Mouse (Mus musculus) hindbrain, embryonic 10.5 days (tissue): ENCODE results near the gene Galnt10. TPM values are rescaled to one million over a fixed set of nuclear protein-coding genes. Genes with fewer than 3 reads are reported as not detected.

Experiments used
- DNase-seq: peaks from one replicate; pipeline ENCODE4 v3.0.0-alpha.2; 2017; ENCODE audit warnings: low spot score
- H3K27ac ChIP-seq: fragments of 300-500 bp; sonication (generic); 2 replicates; pipeline ENCODE4 v1.5.1; 2016; ENCODE audit warnings: mild to moderate bottlenecking, moderate library complexity
- H3K27me3 ChIP-seq: fragments of 300-500 bp; sonication (generic); 2 replicates; pipeline ENCODE4 v1.6.1; 2016; ENCODE audit warnings: mild to moderate bottlenecking; ENCODE audit not compliant: poor library complexity, insufficient read depth, severe bottlenecking
- H3K36me3 ChIP-seq: fragments of 300-500 bp; sonication (generic); 2 replicates; pipeline ENCODE4 v1.6.1; 2016; ENCODE audit warnings: mild to moderate bottlenecking, moderate library complexity
- H3K4me1 ChIP-seq: fragments of 300-500 bp; sonication (generic); replicated peaks from 2 replicates; pipeline ENCODE4 v1.6.1; 2016; ENCODE audit warnings: mild to moderate bottlenecking
- H3K4me3 ChIP-seq: fragments of 300-500 bp; sonication (generic); 2 replicates; pipeline ENCODE4 v1.5.1; 2016; ENCODE audit warnings: mild to moderate bottlenecking, moderate library complexity
- H3K9me3 ChIP-seq: fragments of 300-500 bp; sonication (generic); 2 replicates; pipeline ENCODE4 v1.6.1; 2016; ENCODE audit warnings: mild to moderate bottlenecking, moderate library complexity
- WGBS: fragments of 180-500 bp; shearing (Covaris S2); methylation state at CpG from one replicate; pipeline ENCODE4 v1.1.7; 2016; 5-methylcytosine and 5-hydroxymethylcytosine counted together
- polyA plus RNA-seq: library from polyadenylated mRNA; unstranded; fragments of >200 nt; fragmentation: Nextera tagmentation; extraction: Ambion mirVana; gene quantifications from 2 replicates; pipeline ENCODE4 v1.2.1, GENCODE M21; 2016

Gene Galnt10
- polyA plus RNA-seq, 1 experiment from 2014 or later: 22.7 TPM

DNA sequence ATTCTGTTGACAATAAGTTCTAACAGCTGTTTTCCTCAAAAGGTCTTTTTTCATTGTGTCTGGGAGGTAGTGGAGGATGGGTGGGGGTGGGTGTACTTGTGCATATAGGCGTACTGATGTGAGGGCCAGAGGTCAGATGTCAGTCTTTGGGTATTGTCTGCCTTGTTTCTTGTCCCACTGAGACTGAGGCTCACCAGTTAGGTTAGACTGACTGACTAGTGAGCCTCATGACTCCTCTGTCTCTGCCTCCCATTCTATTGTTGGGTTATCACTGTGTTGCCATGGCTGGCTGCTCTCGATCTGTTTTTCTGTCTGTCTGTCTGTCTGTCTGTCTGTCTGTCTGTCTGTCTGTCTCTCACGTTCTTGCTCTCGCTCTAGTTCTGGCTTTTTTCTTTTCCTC lies 9.1 kb downstream of the Galnt10 start:
- H3K27ac ChIP-seq: peak overlapping the region; percentile 76
- 26% methylated on average over 4 of the region's 4 CpGs for WGBS
- H3K4me3 ChIP-seq: 0 out of 2 replicates have a peak overlapping the region, but pooled peaks have one; percentile 5
- no peaks in the 10 kb centered on the region for H3K36me3 ChIP-seq
- peak; percentile 38 for DNase-seq
- H3K27me3 ChIP-seq: peaks cover 50% of the 10 kb centered on the region; the same call in 1 of the 2 replicates
- peaks cover 87% of the 10 kb centered on the region for H3K4me1 ChIP-seq
- H3K9me3 ChIP-seq: no peaks in the 10 kb centered on the region

DNA sequence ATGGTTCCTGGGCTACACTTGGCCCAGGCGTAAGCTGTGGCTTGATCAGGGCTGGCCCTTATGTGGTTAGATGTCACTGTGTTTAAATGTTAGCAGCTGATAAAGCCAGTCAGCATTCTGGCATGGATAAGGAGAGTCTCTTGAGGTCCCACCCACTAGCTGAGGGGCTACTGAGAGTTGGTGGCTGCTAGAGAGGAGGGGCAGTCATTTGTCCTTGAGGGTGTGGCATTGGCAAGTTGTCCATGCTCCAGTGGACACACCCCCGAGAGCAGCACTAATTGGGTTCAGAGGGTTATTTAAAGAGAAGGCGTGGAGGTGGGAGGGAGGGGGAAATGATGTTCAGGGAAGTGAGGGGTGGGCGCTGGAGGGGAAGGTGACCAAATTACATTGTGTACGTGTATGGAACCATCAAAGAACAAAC lies 9.7 kb downstream of the Galnt10 start:
- peaks cover 45% of the 10 kb centered on the region; the same call in 1 of the 2 replicates for H3K27me3 ChIP-seq
- DNase-seq: peak; percentile 26
- H3K9me3 ChIP-seq: no peaks in the 10 kb centered on the region
- peak overlapping the region; percentile 76 for H3K27ac ChIP-seq
- 0 out of 2 replicates have a peak overlapping the region, but pooled peaks have one; percentile 5 for H3K4me3 ChIP-seq
- H3K36me3 ChIP-seq: no peaks in the 10 kb centered on the region
- H3K4me1 ChIP-seq: peaks cover 83% of the 10 kb centered on the region
- WGBS: 27% methylated on average over 5 of the region's 5 CpGs

DNA sequence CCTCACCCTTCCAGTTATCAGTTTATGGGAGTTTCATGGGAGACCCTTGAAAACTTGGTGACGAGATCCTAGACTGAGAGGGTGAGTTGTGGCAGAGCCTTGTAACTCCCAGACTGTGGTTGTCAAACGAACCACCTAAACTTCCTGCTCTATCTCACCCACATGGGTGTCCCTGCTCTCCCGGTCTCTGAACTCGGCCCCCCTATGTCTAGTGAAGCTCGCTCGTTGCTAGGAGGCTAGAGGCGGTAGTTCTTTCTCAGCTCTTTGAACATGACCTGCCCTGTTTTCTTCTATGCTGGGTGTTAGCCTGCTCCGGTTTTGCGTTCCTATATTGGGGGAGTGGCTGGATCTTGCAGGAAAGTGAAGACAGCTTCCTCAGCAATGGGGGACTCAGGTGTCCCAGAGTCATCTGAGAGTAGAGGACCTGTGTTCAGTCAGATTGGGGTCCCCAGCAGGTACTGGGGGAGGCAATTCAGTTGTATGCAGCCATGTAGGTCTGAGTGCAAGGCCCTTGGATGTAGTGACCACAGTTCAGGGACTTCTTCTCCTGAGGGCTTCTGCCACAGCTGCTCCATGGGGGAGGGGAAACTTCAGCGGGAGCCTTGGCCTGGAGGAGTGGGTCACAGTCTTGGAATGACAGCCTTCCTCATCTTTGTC lies 10.6 kb downstream of the Galnt10 start:
- no peaks in the 10 kb centered on the region for H3K36me3 ChIP-seq
- peaks cover 81% of the 10 kb centered on the region for H3K4me1 ChIP-seq
- 45% methylated on average over 10 of the region's 10 CpGs for WGBS
- peaks cover 37% of the 10 kb centered on the region; the same call in 1 of the 2 replicates for H3K27me3 ChIP-seq
- H3K9me3 ChIP-seq: no peaks in the 10 kb centered on the region
- no peak for DNase-seq
- peak overlapping the region; percentile 50 for H3K27ac ChIP-seq
- no peak overlapping the region for H3K4me3 ChIP-seq

DNA sequence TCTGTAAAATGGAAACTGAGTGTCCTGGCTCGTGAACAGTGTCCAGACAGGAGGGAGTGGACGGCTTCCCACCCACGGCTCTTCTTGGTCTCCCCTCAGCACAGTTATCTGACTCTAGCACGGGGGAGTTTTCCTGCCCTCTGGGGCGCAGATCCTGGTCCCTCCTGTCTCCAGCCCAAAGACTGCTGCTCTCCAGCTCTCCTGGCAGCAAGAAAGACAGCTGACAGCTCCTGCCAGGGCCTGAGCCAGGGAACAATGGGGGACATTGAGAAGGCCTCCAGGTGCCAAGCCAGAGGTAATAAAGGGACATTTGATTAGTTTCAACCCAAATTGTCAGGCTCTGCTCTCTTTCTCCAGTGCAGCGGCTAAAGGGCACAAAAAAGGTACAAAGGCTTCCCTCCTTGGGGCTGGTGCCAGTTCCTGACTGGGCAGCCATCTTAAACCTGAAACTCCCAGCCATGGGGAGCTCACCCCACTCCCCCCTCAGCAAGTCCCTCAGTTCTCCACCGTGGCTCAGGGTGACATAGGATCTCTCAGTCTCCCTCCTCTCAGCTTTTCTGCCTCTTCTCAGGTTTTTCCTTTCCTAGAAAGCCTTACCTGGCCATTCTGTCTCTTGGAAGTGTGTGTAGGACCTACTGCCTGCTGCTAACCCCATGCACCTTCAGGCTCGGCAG lies 11.5 kb downstream of the Galnt10 start:
- DNase-seq: no peak

DNA sequence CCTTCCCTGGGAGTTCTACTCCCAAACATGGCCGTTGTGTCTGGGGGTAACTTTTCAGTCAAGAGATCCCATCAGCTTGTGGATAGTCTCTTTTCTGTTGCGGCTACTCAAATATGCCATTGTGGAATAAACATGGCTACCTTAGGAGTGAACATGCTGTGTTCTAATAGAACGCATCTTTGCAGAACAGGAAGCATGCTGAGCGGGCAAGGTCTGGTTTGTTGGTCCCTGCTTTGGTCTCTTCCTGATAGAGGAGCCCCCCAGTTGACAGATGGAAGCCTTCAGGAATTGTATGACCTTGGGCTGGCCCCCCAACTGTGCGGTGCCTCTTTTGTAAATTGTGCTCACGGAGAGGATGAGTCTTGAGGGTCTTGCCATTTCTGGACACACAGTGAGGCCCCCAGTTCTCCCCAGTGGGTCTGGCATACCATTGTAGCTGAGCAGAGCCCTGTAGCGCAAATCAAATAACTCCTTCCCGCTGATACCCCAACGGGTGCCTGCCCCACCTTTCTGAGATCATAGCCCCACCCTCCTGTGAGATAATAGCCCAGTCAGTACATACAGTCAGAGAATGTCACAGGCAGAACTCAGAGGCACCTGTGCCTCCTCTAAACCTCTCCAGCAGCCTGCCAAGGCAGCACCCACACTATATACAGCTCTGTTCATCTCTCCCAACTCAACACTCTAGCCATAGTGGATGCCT lies 12.3 kb downstream of the Galnt10 start:
- Histone ChIP-seq H3K27ac (0 out of 2 replicates have a peak overlapping the region, but pooled peaks have one; percentile 50), H3K4me3 (no peak overlapping the region), H3K4me1 (peaks cover 72% of the 10 kb centered on the region), H3K27me3 (peaks cover 21% of the 10 kb centered on the region; the same call in 1 of the 2 replicates), H3K36me3 (no peaks in the 10 kb centered on the region), H3K9me3 (no peaks in the 10 kb centered on the region)
- DNase-seq: no peak
- 84% methylated on average over 9 of the region's 9 CpGs for WGBS

More for the DNA sequence above, 11.5 kb downstream of the Galnt10 start:
- H3K4me1 ChIP-seq: peaks cover 74% of the 10 kb centered on the region
- 46% methylated on average over 8 of the region's 8 CpGs for WGBS
- H3K9me3 ChIP-seq: no peaks in the 10 kb centered on the region
- peaks cover 28% of the 10 kb centered on the region; the same call in 1 of the 2 replicates for H3K27me3 ChIP-seq
- H3K36me3 ChIP-seq: no peaks in the 10 kb centered on the region
- peak overlapping the region; percentile 50 for H3K27ac ChIP-seq
- no peak overlapping the region for H3K4me3 ChIP-seq

DNA sequence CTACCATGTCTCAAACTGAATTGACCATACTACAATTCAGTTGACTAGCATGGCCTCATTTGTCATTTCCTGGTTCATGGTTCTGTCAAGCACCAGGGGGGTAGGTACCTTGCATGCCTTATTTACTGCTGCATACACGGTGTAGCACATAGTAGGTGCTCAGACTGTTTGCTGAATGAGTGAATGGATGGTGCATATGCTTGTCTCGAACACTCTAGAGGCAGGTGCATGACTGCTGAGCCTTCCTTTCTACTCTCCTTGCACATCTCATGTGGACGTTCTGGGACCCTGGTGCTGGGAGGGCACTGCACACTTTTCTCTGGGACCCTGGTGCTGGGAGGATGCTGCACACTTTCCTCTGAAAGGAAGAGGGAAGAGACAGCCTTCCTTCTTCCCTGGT lies 13.0 kb downstream of the Galnt10 start:
- whole genome bisulfite sequencing: 85% methylated on average over 3 of the region's 3 CpGs
- no peak for DNase-seq
- H3K9me3 ChIP-seq: no peaks in the 10 kb centered on the region
- no peaks in the 10 kb centered on the region for H3K36me3 ChIP-seq
- H3K27me3 ChIP-seq: peaks cover 14% of the 10 kb centered on the region; the same call in 1 of the 2 replicates
- no peak overlapping the region for H3K4me3 ChIP-seq
- peaks cover 71% of the 10 kb centered on the region for H3K4me1 ChIP-seq
- no peak overlapping the region for H3K27ac ChIP-seq

DNA sequence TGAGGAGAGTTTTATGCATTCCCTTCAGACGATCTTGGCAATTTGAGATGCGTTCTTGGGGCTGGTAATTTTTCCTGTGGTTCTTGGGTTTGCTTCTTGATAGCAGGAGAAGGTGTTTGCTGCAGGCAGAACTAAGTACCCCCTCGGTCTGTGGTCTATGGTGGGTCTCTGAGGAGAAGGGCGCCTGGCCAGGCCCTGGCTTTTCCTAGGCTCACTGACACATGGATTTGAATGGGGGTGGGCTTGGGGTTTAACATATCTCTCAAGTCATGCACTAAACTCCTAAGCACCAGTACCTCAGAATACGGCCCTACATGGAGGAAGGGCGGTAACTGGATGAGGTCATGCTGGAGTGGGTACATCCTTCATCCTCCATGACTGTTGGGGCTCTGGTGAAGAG lies 13.5 kb downstream of the Galnt10 start:
- WGBS: 94% methylated on average over 6 of the region's 6 CpGs

DNA sequence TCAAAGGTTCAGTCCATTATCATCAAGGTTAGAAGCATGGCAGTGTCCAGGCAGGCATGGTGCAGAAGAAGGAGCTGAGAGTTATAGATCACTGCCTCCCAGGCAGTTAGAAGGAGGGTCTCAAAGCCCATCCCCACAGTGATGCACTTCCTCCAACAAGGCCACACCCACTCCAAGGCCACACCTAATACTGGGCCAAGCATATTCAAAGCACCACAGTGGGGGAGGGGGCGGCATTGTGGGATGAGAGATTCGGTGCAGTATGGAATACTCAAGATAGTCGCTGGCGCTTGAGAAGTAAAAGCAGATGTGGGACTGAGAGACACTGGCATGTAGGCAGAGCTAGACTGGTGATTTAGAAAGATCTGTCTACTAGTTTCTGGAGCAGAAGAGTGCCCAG lies 14.9 kb downstream of the Galnt10 start:
- peaks cover 55% of the 10 kb centered on the region for H3K4me1 ChIP-seq

More for the DNA sequence above, 13.5 kb downstream of the Galnt10 start:
- H3K4me3 ChIP-seq: no peak overlapping the region
- peaks cover 10% of the 10 kb centered on the region; the same call in 1 of the 2 replicates for H3K27me3 ChIP-seq
- DNase-seq: no peak
- H3K27ac ChIP-seq: no peak overlapping the region
- peaks cover 69% of the 10 kb centered on the region for H3K4me1 ChIP-seq
- H3K9me3 ChIP-seq: no peaks in the 10 kb centered on the region
- no peaks in the 10 kb centered on the region for H3K36me3 ChIP-seq

DNA sequence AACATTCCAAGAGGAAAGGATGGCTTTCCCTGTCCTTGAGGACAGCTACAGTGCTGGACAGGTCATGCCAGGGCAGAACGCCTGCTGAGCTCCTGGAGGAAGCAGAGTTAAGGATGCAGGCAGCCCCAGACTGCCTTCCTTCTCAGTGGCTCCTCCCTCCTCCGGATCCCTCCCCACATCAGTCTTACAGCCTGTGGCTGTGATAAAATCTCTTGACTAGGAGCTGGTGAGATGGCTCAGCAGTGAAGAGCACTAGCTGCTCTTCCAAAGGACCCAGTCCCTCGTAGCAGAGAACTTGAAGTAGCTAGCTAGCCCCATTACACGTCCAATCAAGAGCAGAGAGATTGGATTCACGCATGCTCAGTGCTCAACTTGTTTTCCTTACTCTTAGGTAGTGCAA lies 15.6 kb downstream of the Galnt10 start:
- peaks cover 48% of the 10 kb centered on the region for H3K4me1 ChIP-seq
- no peaks in the 10 kb centered on the region for H3K9me3 ChIP-seq
- no peak for DNase-seq
- H3K27ac ChIP-seq: no peak overlapping the region; the same call in 1 of the 2 replicates
- no peaks in the 10 kb centered on the region for H3K36me3 ChIP-seq
- peaks cover 10% of the 10 kb centered on the region; the same call in 1 of the 2 replicates for H3K27me3 ChIP-seq
- WGBS: 70% methylated on average over 5 of the region's 5 CpGs
- no peak overlapping the region for H3K4me3 ChIP-seq

More for the DNA sequence above, 14.9 kb downstream of the Galnt10 start:
- 89% methylated on average over 4 of the region's 4 CpGs for WGBS
- Histone ChIP-seq H3K9me3 (no peaks in the 10 kb centered on the region), H3K4me3 (no peak overlapping the region), H3K27me3 (peaks cover 10% of the 10 kb centered on the region; the same call in 1 of the 2 replicates), H3K27ac (no peak overlapping the region), H3K36me3 (no peaks in the 10 kb centered on the region)
- no peak for DNase-seq

DNA sequence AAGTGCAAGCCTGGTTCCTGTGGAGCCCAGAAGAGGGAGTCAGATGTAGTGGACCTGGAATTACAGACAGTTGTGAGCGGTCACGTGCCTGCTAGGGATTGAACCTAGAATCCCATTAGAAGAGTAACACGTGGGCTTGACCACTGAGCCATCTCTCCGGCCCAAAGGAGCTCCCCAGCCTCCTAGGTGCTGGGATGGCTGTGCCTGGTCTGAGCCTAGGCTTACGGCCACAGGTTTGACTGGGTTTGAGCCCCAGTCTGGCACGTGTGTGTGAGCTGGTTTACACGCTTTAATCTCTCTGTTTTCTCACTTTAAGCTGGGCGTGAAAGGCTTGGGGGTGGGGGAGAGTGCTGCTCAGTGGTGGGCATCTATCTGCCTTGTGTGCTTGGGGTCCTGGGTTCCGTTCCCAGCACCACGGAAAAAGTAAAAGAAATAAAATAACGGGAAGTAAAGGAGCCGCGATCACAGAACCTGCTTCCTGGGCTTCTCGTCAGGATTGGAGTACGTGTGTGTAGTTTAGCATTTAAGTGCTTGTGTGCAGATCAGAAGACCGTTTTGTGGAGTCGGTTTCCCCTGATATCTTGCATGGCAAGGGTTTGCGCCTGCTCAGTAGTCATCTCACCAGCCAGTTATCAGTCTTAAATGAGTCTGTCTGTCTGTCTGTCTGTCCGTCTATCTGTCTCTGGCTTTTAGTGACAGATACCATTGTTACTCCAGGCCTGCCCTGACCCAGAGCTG lies 16.4 kb downstream of the Galnt10 start:
- no peak overlapping the region for H3K4me3 ChIP-seq
- no peak for DNase-seq
- H3K9me3 ChIP-seq: no peaks in the 10 kb centered on the region
- no peak overlapping the region for H3K27ac ChIP-seq
- H3K4me1 ChIP-seq: peaks cover 40% of the 10 kb centered on the region
- peaks cover 9% of the 10 kb centered on the region; the same call in 1 of the 2 replicates for H3K27me3 ChIP-seq
- H3K36me3 ChIP-seq: no peaks in the 10 kb centered on the region
- WGBS: 90% methylated on average over 19 of the region's 19 CpGs

DNA sequence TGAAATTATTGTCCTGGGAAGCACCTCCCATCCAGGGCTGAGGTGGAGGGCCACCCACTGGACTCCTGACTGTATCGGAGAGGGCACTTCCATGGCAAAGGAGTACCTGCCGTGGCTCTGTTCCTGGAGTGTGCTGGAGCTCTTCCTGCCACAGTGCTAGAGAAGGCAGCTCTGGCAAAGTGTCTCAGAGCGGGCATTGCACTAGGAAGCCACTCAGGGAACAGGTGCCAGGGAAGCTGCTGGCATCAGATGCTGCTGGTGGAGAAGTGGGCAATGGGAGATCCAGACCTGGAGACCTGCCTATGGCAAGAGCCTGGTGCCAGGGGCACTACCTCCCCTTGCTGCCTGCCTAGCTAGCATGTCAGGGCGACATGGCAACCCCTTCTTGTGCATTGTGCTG lies 17.0 kb downstream of the Galnt10 start:
- Histone ChIP-seq H3K36me3 (no peaks in the 10 kb centered on the region), H3K27me3 (0 out of 2 replicates have a peak, but pooled peaks cover 4% of the 10 kb centered on the region), H3K4me1 (peaks cover 34% of the 10 kb centered on the region), H3K9me3 (no peaks in the 10 kb centered on the region), H3K4me3 (no peak overlapping the region), H3K27ac (peak overlapping the region; percentile 41; the same call in 1 of the 2 replicates)
- WGBS: 86% methylated on average over 4 of the region's 4 CpGs
- DNase-seq: no peak

DNA sequence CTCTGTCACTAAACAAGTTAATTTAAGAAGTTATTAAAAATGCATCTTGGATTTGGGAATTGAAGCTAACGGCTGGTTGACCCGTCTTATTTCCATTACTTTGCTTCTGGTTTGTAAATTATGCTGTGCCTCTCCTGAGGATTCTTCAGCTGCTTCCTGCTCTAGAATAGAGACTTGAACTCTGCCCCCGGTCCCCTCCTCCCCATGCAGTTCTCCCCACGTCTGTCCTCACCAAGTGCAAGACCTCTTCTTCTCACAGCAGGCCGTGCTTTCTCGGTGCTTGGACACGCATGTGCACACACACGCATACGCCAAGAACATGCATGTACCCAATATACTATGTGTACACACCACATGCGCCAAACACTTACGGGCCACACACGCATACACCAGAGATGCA lies 18.0 kb downstream of the Galnt10 start:
- Histone ChIP-seq H3K27me3 (0 out of 2 replicates have a peak, but pooled peaks cover under 1% of the 10 kb centered on the region), H3K36me3 (no peaks in the 10 kb centered on the region), H3K4me3 (no peak overlapping the region), H3K4me1 (peaks cover 26% of the 10 kb centered on the region), H3K27ac (no peak overlapping the region), H3K9me3 (no peaks in the 10 kb centered on the region)
- WGBS: 84% methylated on average over 12 of the region's 12 CpGs
- no peak for DNase-seq
